Mouse (Mus musculus) bone marrow macrophage, adult 2 months (primary cell): ENCODE data around the gene Prss54. TPM values are rescaled to one million over a fixed set of nuclear protein-coding genes. Genes with fewer than 3 reads are reported as not detected.

ENCODE experiments used
- H3K27ac ChIP-seq: 2 replicates; pipeline ENCODE4 v1.5.1; 2012; ENCODE audit warnings: low read depth, low read length; ENCODE audit not compliant: insufficient read depth
- H3K4me1 ChIP-seq: 2 replicates; pipeline ENCODE4 v1.6.1; 2012; ENCODE audit warnings: low read length; ENCODE audit not compliant: control insufficient read depth, insufficient read depth
- H3K4me3 ChIP-seq: 2 replicates; pipeline ENCODE4 v1.5.1; 2012; ENCODE audit warnings: mild to moderate bottlenecking, low read length, moderate library complexity; ENCODE audit not compliant: insufficient read depth
- CTCF ChIP-seq: IDR thresholded peaks from 2 replicates; pipeline ENCODE4 v1.5.1; 2012; ENCODE audit warnings: low read depth, mild to moderate bottlenecking, low read length, moderate library complexity
- POLR2A ChIP-seq: IDR thresholded peaks from 2 replicates; pipeline ENCODE4 v1.6.1; 2012; ENCODE audit warnings: mild to moderate bottlenecking, low read depth, low read length, borderline replicate concordance
- polyA plus RNA-seq: library from polyadenylated mRNA; stranded (reverse); fragments of >200 nt; gene quantifications from 2 replicates; pipeline ENCODE4 v1.2.4, GENCODE M21; 2012; ENCODE audit not compliant: missing spikeins, insufficient read depth, insufficient read length

Gene Prss54
- polyA plus RNA-seq, 1 experiment: not detected

DNA sequence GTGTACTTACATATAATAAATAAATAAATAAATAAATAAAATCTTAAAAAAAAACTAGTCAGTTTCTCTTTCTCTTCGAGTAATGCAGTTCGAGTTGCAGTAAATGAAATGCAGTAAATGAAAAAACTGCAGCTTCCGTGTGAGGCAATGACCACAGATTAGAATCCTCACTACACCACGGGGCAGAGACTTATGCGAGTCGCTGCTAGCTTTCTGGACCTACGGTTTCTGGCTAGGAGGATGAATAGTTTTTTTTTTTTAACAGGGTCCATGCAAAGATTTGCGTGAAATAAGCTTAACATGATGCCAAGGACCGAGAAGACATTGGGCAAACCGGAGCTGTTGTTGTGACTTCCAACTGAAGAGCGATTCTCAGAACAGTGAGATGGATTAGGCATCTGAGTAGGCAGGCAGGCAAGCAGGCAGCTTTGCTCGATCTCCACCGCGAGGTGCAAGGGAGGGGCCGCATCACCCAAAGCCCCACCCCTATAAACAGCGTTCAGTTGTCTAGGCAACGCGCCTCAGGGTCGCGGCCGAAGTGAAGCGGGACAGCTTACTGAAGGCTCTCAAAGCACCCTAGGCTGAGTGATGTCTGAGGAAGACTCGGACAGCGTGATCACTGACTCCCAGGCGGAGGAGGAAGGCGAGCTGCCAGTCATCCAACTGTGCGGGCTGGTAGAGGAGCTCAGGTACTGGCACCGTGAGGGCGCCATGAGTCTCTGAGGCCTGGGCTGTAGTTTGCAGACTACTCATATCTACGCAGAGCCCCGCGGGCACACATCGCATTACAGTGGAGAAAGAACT is 42.4 kb downstream of the Prss54 start, which contains the start of gene Ccdc113:
Gene Ccdc113 (plus strand): TSS at position 502 of the 804 bp plus-strand sequence.
- H3K4me1 ChIP-seq: no peaks in the 10 kb centered on the region
- H3K4me3 ChIP-seq: peak within 1 kb of the TSS; percentile 43
- TF ChIP-seq POLR2A (no peak), CTCF (no peak)

DNA sequence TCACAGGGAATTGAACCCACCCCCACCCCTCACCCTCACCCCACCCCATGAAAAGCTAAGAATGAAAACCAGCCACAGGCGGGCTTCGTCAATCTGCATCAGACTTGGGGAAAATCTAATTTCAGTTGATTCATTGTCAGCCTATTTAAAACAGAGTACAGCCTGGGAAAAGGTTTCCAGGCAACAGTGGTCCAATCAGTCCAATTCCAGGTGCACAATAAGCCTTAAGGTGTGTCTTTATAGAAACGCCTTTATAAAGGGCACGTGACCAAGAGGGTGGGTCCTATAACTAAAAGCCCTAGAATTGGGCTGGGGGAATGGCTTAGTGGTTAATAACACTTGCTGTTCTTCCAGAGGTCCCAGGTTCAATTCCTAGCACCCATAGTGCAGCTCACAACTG is 43.9 kb downstream of the Prss54 start:
- no peak for TF ChIP-seq POLR2A
- TF ChIP-seq CTCF: no peak
- Histone ChIP-seq H3K4me1 (no peaks in the 10 kb centered on the region), H3K4me3 (no peak overlapping the region), H3K27ac (no peak overlapping the region)

More for the DNA sequence above, 42.4 kb downstream of the Prss54 start, which contains the start of gene Ccdc113:
- H3K27ac ChIP-seq: no peak within 1 kb of the TSS

- Histone ChIP-seq H3K4me1 (no peaks in the 10 kb centered on the region), H3K27ac (no peak overlapping the region), H3K4me3 (no peak overlapping the region)
- no peak for TF ChIP-seq POLR2A
- TF ChIP-seq CTCF: no peak
Measured at GRCm38 (mm10) chr8:95528750-95529310, 47.3 kb downstream of the Prss54 start.

DNA sequence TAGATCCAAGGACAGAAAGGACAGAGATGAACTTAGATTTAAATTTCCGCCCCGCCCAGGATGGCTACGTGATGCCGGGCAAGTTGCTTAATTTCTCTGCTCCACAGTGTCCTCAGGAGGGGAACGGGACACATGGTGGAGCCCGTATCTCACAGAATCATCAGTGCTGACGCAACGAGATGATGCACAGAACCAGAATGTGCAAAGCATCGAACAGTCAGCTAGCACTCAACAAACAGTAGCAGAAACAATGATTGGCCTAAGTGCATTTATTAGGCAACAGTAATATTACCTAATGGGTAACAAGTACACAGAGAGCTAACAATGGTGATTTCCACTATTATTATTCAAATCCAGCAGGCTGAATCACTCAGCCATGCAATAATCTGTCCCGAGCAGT is 47.9 kb downstream of the Prss54 start:
- TF ChIP-seq CTCF: no peak
- no peak for TF ChIP-seq POLR2A
- Histone ChIP-seq H3K4me3 (no peak overlapping the region), H3K4me1 (no peaks in the 10 kb centered on the region), H3K27ac (no peak overlapping the region)

DNA sequence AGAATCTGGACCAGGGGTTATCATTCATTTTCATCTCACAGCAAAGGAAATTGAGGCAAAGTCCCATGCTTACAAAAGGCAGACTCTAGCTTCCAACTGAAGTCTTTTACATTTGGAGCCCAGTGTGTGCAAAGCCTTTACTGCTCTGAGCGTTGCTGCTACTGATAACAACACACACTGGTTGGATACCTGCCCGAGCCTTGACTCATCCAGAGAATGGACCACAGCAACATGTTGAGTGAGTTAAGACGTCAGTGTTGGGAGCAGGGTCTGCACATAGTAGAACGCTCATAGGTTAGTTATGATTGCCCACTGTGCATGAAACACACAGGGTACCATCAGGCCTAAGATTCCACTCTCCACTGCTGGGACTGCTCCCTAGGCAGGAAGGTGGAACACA is 52.1 kb downstream of the Prss54 start:
- no peak for TF ChIP-seq POLR2A
- no peak for TF ChIP-seq CTCF

DNA sequence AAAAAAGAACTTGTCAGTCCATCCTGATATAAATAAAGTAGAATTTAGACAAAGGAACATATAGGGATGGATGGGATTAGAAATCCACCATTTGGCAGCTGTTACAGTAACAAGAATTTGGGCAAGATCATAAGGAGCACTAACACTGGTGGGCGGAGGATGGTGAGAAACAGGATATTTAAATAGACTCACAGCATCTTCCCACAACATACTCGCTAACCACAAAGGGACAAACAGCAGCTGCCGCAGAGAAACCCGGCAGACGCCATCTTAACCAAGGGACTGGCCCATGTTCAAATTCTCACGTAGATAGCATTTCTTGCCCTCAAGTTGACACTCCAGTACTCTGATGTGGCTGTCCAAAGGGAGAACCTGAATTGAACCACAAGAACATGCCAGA is 59.2 kb downstream of the Prss54 start:
- H3K4me1 ChIP-seq: no peaks in the 10 kb centered on the region
- H3K4me3 ChIP-seq: no peak overlapping the region
- TF ChIP-seq CTCF: no peak
- TF ChIP-seq POLR2A: no peak
- no peak overlapping the region for H3K27ac ChIP-seq

More for the DNA sequence above, 52.1 kb downstream of the Prss54 start:
- H3K27ac ChIP-seq: no peak overlapping the region
- no peaks in the 10 kb centered on the region for H3K4me1 ChIP-seq
- H3K4me3 ChIP-seq: no peak overlapping the region

DNA sequence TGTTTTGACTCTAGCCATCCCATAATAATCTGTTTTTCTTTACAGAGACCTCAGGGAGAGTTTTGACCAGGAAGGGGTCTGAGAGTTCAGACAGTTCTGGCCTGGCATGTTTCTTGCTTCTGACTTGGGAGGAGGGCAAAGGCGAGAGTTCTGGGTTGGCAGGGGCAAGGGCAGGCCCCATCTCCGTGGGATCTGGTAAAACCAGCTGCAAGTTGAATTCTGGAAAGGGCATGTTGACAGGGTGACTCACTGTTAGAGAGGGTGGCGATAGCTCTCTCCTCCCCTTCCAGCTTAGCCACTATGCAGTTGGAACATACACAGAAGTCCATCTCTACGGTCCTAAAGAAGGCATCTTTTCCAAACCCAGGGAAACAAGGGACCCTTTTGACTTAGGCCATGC is 62.9 kb downstream of the Prss54 start:
- TF ChIP-seq POLR2A: no peak
- TF ChIP-seq CTCF: no peak
- Histone ChIP-seq H3K27ac (no peak overlapping the region), H3K4me3 (no peak overlapping the region), H3K4me1 (no peaks in the 10 kb centered on the region)

DNA sequence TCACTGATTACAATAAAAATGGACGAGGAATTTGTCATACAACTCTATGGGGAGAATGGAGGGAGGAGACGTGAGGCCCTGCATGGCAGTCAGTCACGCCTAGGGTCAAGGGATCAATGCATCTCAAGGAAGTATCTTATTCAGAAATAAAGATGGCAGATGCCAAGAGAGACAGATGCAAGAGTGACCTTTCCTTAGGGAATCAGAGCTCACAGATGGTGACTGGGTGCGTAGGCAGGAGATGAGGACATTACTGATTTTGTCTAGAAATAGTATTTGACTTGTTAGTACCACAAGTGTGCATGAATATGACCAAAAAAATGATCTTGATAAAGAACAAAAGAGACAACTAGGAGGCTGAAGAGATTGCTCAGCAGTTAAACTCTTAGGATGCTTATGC is 63.9 kb downstream of the Prss54 start:
- Histone ChIP-seq H3K27ac (no peak overlapping the region), H3K4me1 (no peaks in the 10 kb centered on the region), H3K4me3 (no peak overlapping the region)
- TF ChIP-seq CTCF: no peak
- no peak for TF ChIP-seq POLR2A

Other genes starting within 250 kb of the Prss54 start
- gene Zfp319, start 244.4 kb downstream of the Prss54 start, polyA plus RNA-seq: 6.9 and 7.5 TPM in 2 replicates
- gene Usb1, start 244.1 kb downstream of the Prss54 start, polyA plus RNA-seq: 35.0 and 35.2 TPM in 2 replicates
- gene Mmp15, start 224.1 kb downstream of the Prss54 start, polyA plus RNA-seq: not detected in 2 replicates
- gene Cfap20, start 141.5 kb downstream of the Prss54 start, polyA plus RNA-seq: 42.8 and 45.7 TPM in 2 replicates
- gene Csnk2a2, start 86.3 kb downstream of the Prss54 start, polyA plus RNA-seq: 64.5 and 66.5 TPM in 2 replicates
- not detected in 2 replicates for gene Ccdc113, start 42.3 kb downstream of the Prss54 start, polyA plus RNA-seq
- 6.8 and 7.4 TPM in 2 replicates for gene Gins3, start 57.1 kb upstream of the Prss54 start, polyA plus RNA-seq
- gene Ndrg4, start 100.6 kb upstream of the Prss54 start, polyA plus RNA-seq: 0.89 and 1.0 TPM in 2 replicates
- gene Setd6, start 139.5 kb upstream of the Prss54 start, polyA plus RNA-seq: 11.2 and 16.2 TPM in 2 replicates
- gene Cnot1, start 231.1 kb upstream of the Prss54 start, polyA plus RNA-seq: 58.5 and 66.1 TPM in 2 replicates
- gene Sap18b, start 249.0 kb upstream of the Prss54 start, polyA plus RNA-seq: 108 and 144 TPM in 2 replicates